Comparison of ENCODE assay signal across 10 mouse cellular contexts in the genomic region with DNA sequence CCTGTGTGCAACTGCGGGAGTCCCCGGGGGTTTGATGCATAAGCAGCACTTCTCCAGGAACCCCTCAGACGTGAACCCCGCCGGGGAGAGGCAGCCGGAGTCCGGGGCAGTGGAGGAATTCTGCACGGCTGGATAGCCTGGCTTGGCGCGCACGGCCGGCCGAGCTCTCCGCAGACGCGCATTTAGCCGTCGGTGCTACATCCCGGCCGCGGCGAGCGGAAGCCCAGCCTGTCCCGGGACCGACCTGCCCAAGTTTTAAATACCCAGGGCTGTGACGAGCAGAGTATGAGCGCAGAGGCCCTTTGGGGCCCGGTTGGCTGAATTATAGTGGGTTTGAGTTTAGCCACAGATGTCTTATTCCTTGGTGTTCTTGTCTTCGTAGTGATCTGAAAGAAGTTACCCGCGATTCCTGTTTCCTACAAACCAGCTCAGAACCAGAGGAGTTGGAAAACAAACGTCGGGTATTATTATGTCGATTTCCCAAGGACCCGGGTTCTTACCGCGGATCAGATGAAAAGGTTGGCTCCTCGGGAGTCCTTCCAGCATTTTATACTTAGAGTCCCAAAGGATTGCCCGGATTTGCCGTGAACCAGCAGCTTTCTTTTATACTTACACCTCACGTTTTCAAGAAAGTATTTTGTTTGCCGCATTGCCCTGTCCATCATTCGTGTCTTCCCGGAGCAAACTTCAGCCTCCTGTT. TPM values are rescaled to one million over a fixed set of nuclear protein-coding genes. Genes with fewer than 3 reads are reported as not detected.
A peak's percentile ranks its signal among the peaks of the same experiment; 100 is the strongest.
DNase-seq lines count a peak whose midpoint lies in the region; ATAC-seq and TF ChIP-seq lines count a peak whose summit lies in the region.
"Had no signal": no experiment of that assay in that cellular context is flagged by ENCODE, and none has a peak within 500 bp of the region (broad histone marks: within the 10 kb centered on the region; RNA-seq: fewer than 3 reads in every experiment).

No protein-coding gene starts in this region.

- H3K4me3 ChIP-seq in heart, embryonic 13.5 days: peak overlapping the region; percentile 57
- no peak overlapping the region for H3K4me3 ChIP-seq in heart, adult 2 months
- H3K4me3 ChIP-seq in embryonic fibroblast, embryonic 13.5 days (ENCODE audit: insufficient read depth, low read length): peak overlapping the region; percentile 26
- H3K4me3 ChIP-seq in kidney, embryonic 16.5 days (ENCODE audit: low read length): peak overlapping the region; percentile 58
- peak overlapping the region; percentile 46 for H3K4me3 ChIP-seq in midbrain, embryonic 16.5 days (ENCODE audit: low read depth, low read length)
- H3K4me3 ChIP-seq: erythroblast, embryonic 14.5 days had no signal

- no peak for TF ChIP-seq CTCF in heart, adult 2 months (IDR thresholded peaks at IDR 0.05)
- TF ChIP-seq CTCF in embryonic fibroblast, embryonic 13.5 days (IDR thresholded peaks at IDR 0.05; ENCODE audit: borderline replicate concordance, insufficient read depth, low read length): no peak

- no peaks in the 10 kb centered on the region for H3K36me3 ChIP-seq in heart, embryonic 13.5 days
- no peaks in the 10 kb centered on the region for H3K36me3 ChIP-seq in heart, adult 2 months (ENCODE audit: control insufficient read depth, insufficient read depth, low read length)
- no peaks in the 10 kb centered on the region for H3K36me3 ChIP-seq in kidney, embryonic 16.5 days (ENCODE audit: insufficient read depth, low read length)
- H3K36me3 ChIP-seq in midbrain, embryonic 16.5 days (ENCODE audit: control insufficient read depth, insufficient read depth, low read length): no peaks in the 10 kb centered on the region

- TF ChIP-seq POLR2A in heart, adult 2 months (IDR thresholded peaks at IDR 0.05; ENCODE audit: insufficient read depth, low read depth, low read length): no peak
- no peak for TF ChIP-seq POLR2A in embryonic fibroblast, embryonic 13.5 days (IDR thresholded peaks at IDR 0.05; ENCODE audit: low read depth, low read length)

- ATAC-seq in heart, embryonic 13.5 days (ENCODE audit: extremely low read depth, insufficient number of reproducible peaks, low FRiP score, low TSS enrichment): no peak
- 0 out of 2 replicates have a peak, but pooled peaks have one; percentile 12 for ATAC-seq in kidney, embryonic 16.5 days (ENCODE audit: low FRiP score, low TSS enrichment)
- ATAC-seq in midbrain, embryonic 16.5 days: peak; percentile 43

- H3K79me2 ChIP-seq in heart, adult 2 months (replicated peaks; ENCODE audit: control insufficient read depth, insufficient read depth, low read length): no peaks in the 10 kb centered on the region

- intact Hi-C loops in heart, adult 2 months (cut with DNase I): no loop called here

- no peaks in the 10 kb centered on the region for H3K9me3 ChIP-seq in heart, embryonic 13.5 days
- H3K9me3 ChIP-seq in kidney, embryonic 16.5 days (ENCODE audit: low read length): no peaks in the 10 kb centered on the region
- no peaks in the 10 kb centered on the region for H3K9me3 ChIP-seq in midbrain, embryonic 16.5 days (replicated peaks; ENCODE audit: control insufficient read depth, low read length, poor library complexity, severe bottlenecking)

- H3K27ac ChIP-seq in heart, embryonic 13.5 days (replicated peaks): no peak overlapping the region
- H3K27ac ChIP-seq in heart, adult 2 months: no peak overlapping the region
- H3K27ac ChIP-seq in embryonic fibroblast, embryonic 13.5 days (ENCODE audit: insufficient read depth, low read length): no peak overlapping the region
- H3K27ac ChIP-seq in kidney, embryonic 16.5 days (ENCODE audit: low read length): peak overlapping the region; percentile 90
- H3K27ac ChIP-seq in midbrain, embryonic 16.5 days (ENCODE audit: low read length): no peak overlapping the region; the same call in 1 of the 2 replicates

- no peak for TF ChIP-seq EP300 in heart, adult 2 months (IDR thresholded peaks at IDR 0.05; ENCODE audit: insufficient read depth, low read depth, low read length)

- DNase-seq in heart, adult 2 months: no peak
- DNase-seq in spleen, postnatal 4 days (ENCODE audit: low spot score in 2 of 2): no peak
- DNase-seq in cerebellum, adult 9-11 months: no peak
- DNase-seq in left cerebral cortex, adult 9 months (ENCODE audit: low spot score in 2 of 2): no peak

- H3K27me3 ChIP-seq in heart, embryonic 13.5 days (replicated peaks): peaks cover 96% of the 10 kb centered on the region
- H3K27me3 ChIP-seq in heart, adult 2 months (ENCODE audit: control insufficient read depth, insufficient read depth, low read length): peaks cover 33% of the 10 kb centered on the region
- peaks cover 70% of the 10 kb centered on the region for H3K27me3 ChIP-seq in kidney, embryonic 16.5 days (ENCODE audit: insufficient read depth, low read length)
- H3K27me3 ChIP-seq in midbrain, embryonic 16.5 days (ENCODE audit: control insufficient read depth, insufficient read depth, low read depth, low read length): peaks cover 39% of the 10 kb centered on the region

- under 1% methylated on average over 44 of the region's 44 CpGs for WGBS in heart, embryonic 13.5 days
- 2% methylated on average over 44 of the region's 44 CpGs for whole genome bisulfite sequencing in heart, adult 2 months
- WGBS in kidney, embryonic 16.5 days: under 1% methylated on average over 44 of the region's 44 CpGs
- WGBS in midbrain, embryonic 16.5 days: under 1% methylated on average over 44 of the region's 44 CpGs

- peak overlapping the region; percentile 86 for H3K4me2 ChIP-seq in heart, embryonic 13.5 days
- H3K4me2 ChIP-seq in kidney, embryonic 16.5 days (replicated peaks; ENCODE audit: low read depth, low read length): peak overlapping the region; percentile 63
- peak overlapping the region; percentile 79 for H3K4me2 ChIP-seq in midbrain, embryonic 16.5 days (ENCODE audit: low read length)

- H3K9ac ChIP-seq in heart, embryonic 13.5 days: no peak overlapping the region
- no peak overlapping the region for H3K9ac ChIP-seq in heart, adult 2 months (ENCODE audit: low read depth, low read length)
- peak overlapping the region; percentile 73 for H3K9ac ChIP-seq in kidney, embryonic 16.5 days (replicated peaks; ENCODE audit: low read length)
- H3K9ac ChIP-seq in midbrain, embryonic 16.5 days (ENCODE audit: low read depth, low read length): no peak overlapping the region

- peaks cover 21% of the 10 kb centered on the region for H3K4me1 ChIP-seq in heart, embryonic 13.5 days
- no peaks in the 10 kb centered on the region; the same call in 1 of the 2 replicates for H3K4me1 ChIP-seq in heart, adult 2 months (ENCODE audit: control insufficient read depth, insufficient read depth, low read length)
- H3K4me1 ChIP-seq in embryonic fibroblast, embryonic 13.5 days (ENCODE audit: control insufficient read depth, insufficient read depth, low read length): no peaks in the 10 kb centered on the region
- peaks cover 8% of the 10 kb centered on the region; the same call in 1 of the 2 replicates for H3K4me1 ChIP-seq in kidney, embryonic 16.5 days (ENCODE audit: insufficient read depth, low read length)
- H3K4me1 ChIP-seq in midbrain, embryonic 16.5 days (ENCODE audit: control insufficient read depth, insufficient read depth, low read length): peaks cover 11% of the 10 kb centered on the region

RNA-seq across cellular contexts. Expression of a gene that starts 0.7 kb away (rescaled TPM):
- not detected in 2 replicates for polyA plus RNA-seq in heart, embryonic 13.5 days (2015; fragmentation: Nextera tagmentation; extraction: Ambion mirVana)
- not detected for total RNA-seq in heart, adult 2 months (2021)
- not detected in 2 replicates for polyA plus RNA-seq in heart, adult 2 months (2012; rRNA removed)
- polyA plus RNA-seq in embryonic fibroblast, embryonic 13.5 days (2011; ENCODE audit: insufficient read length, low read depth, missing spikeins): 0.65 and 3.0 TPM in 2 replicates
- polyA plus RNA-seq in kidney, embryonic 16.5 days (2015; fragmentation: Nextera tagmentation; extraction: Ambion mirVana): 10.1 and 10.6 TPM in 2 replicates
- 2.0 and 2.8 TPM in 2 replicates for polyA plus RNA-seq in midbrain, embryonic 16.5 days (2015; fragmentation: Nextera tagmentation; extraction: Ambion mirVana)
- polyA plus RNA-seq: erythroblast, embryonic 14.5 days; spleen, adult 2 months had no signal
